Mouse (Mus musculus): ENCODE measurements around the gene Art1.

DNA sequence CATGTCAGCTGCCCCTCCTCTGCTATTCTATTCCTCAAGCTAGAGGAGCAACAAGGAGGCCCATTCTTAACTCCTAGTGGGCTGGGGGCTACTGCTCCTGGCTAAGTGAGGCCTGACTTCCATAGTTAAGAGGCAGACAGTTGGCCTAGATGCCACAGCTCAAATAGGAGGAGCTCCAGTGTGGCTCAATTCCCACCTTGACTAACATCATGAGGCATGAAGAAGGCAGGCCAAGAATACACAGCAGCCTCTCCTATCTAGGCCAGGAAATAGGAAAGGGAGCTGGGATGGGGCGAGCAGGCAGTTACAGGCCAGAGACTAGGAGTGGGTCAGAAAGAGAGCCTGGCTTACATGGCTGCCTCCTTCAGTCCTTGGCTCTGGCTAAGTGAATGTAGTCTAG, 6.7 kb downstream of the Art1 start:
- TF ChIP-seq POLR2A (IDR thresholded peaks at IDR 0.05; ENCODE audit: low read depth, low read length), result no peak
- no peak for TF ChIP-seq SIN3A (IDR thresholded peaks at IDR 0.05; ENCODE audit: low read length)
- no peak for TF ChIP-seq CHD2 (IDR thresholded peaks at IDR 0.05; ENCODE audit: low read length)
- TF ChIP-seq EP300 (IDR thresholded peaks at IDR 0.05; ENCODE audit: low read length), result no peak
- TF ChIP-seq ZC3H11A (IDR thresholded peaks at IDR 0.05; ENCODE audit: low read depth, low read length), result no peak
- TF ChIP-seq ZNF384 (IDR thresholded peaks at IDR 0.05; ENCODE audit: low read depth, low read length), result no peak
- no peak for TF ChIP-seq SMC3 (IDR thresholded peaks at IDR 0.05; ENCODE audit: low read depth, low read length)
- TF ChIP-seq POLR2AphosphoS2 (IDR thresholded peaks at IDR 0.05; ENCODE audit: low read depth, low read length), result no peak
- TF ChIP-seq CTCF (conservative IDR thresholded peaks at IDR 0.05 in 1 of 2, IDR thresholded peaks at IDR 0.05 in 1 of 2; ENCODE audit: low read depth in 2 of 2, low read length in 2 of 2), result no peak
- no peak for TF ChIP-seq E2F4 (IDR thresholded peaks at IDR 0.05; ENCODE audit: insufficient replicate concordance, low read depth, low read length)
- no peak for TF ChIP-seq KAT2A (IDR thresholded peaks at IDR 0.05; ENCODE audit: insufficient replicate concordance, low read length)
